Mouse (Mus musculus) thymus, adult 18-20 months (tissue): ENCODE data around the gene Dcaf15.
A peak's percentile ranks its signal among the peaks of the same experiment; 100 is the strongest.

Source experiments
- DNase-seq, 2 experiments: peaks; one replicate each; pipeline ENCODE4 v3.0.0; 2022; ENCODE audit warnings: mixed read lengths in 2 of 2

The Dcaf15 gene

DNA sequence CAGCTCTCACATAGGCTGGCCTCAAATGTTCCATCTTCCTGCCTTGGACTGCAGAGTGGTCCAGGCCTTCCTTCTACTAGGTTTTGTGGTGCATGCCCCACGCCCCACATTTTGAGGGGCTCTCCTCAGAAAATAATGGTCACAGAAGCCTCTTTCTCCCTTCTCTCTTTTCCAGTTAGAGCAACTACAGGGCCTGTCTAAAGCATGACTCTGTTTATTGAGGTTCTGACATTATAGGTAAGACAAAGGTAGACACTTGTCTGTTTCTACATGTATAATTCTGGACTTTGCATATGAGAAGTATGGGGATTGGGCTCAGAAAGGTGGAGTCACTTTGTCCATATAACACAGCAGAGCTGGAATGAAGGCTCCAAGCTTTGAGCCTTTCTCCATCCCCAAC, 39.5 kb downstream of the Dcaf15 start, which contains the start of gene Gm10643:
Gm10643 (minus strand) TSS at position 101 of the 400 bp plus-strand sequence.
- DNase-seq = no peak

DNA sequence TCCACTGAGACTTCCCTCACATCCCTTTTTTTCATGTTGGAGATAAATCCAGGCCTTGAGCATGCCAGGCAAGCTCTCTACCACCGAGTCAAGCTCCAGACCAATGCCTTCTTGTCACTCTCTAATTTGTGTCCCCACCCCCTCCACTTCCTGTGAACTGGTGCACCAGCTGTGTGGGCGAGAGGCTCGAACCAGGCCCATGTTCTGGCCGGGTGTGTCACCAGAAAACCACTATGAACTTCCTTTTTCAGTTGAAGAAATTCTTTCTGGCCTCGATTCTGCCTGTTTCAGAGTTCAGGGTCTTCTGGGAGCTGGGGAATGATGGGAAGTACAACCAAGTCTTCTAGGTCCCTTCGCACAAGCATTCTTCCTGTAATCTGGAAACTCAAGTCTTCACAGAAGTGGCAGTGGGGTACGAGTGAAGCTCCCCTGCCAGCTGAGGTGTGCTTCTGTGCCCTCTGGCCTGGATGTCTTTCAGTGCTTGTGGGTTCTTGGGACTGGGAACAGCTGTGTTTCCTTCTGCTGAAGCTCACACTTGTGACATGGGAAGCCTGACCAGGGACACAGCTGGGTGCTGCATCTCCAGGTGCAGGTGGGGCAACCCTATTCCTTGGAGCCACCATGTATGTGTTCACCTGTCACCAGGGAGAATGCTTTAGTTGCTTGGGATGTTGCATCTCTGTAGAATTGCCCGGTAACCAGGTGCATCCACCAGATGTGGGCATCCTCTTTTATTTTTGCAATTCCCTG, 40.5 kb downstream of the Dcaf15 start:
- DNase-seq = peak; percentile 69 to 82

DNA sequence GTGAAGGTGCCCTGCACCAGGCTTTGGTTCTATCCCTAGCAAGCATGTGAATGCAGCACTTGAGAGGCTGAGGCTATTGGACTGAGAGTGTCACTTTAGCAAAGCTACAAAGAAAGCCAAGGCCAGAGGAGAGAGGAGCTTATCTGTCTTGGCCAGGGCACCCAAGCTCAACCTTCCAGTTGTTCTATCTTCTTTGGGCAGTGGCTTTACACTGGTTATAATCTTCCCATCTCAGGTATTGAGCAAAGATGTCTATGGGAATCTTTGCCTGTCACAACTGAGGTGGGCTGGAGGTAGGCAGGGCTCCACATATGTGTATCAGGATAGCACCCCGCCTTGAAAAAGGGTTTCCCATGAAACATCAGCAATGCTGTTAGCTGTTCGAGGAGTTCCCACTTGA, 44.3 kb downstream of the Dcaf15 start:
- DNase-seq = no peak

DNA sequence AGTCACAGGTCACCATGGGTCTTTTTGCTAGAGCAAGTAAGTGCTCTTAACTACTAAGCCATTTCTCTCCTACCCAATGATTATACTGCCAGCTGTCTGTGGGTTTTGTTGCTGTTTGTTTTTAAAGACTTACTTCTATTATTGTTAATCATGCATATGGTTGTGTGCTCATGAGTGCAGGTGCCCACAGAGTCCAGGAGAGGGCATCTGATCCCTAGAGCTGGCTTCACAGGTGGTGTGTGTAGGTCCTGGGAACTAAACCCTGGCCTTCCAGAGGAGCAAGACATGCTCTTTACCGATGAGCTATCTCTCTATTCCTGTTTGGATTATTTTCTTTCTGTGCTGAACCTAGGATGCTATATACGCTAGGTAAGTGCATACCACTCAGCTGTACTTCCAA, 45.3 kb downstream of the Dcaf15 start:
- DNase-seq = no peak

DNA sequence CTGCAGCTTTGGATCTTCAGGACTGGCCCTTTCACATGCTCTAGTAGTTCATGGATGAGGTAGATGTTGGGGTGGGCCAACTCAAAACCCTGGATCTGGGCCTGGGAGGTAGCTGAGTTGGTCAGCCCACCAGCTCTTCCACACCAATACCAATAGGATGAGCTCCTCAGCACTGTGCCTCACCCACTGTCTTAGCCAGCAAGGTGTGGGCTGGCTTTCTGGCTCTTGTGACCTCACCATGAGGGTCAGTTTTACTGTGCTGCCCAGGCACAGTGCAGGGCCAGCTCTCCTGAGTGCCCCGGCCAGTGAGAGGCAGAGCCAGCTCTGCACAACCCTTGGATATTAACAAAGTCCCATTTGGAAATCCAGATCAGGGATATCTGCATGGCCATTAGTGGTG, 46.7 kb downstream of the Dcaf15 start:
- no peak for DNase-seq

DNA sequence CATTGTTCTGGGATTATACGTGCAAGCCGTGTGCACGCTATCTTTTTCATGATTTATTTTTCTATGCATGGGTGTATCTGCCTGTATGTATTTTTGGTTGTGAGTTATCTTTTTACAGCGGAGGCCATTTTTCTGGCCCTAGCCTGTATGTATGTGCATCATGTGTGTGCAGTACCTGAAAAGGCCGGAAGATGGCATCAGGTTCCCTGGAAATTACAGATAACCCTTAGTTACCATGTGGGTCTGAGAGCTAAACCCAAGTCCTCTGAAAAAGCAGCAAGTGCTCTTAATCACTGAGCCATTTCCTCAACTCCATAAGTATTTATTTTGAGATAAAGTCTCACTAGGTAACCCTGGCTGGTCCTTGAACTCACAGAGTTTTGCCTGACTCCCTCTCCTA, 51.3 kb downstream of the Dcaf15 start:
- no peak for DNase-seq

DNA sequence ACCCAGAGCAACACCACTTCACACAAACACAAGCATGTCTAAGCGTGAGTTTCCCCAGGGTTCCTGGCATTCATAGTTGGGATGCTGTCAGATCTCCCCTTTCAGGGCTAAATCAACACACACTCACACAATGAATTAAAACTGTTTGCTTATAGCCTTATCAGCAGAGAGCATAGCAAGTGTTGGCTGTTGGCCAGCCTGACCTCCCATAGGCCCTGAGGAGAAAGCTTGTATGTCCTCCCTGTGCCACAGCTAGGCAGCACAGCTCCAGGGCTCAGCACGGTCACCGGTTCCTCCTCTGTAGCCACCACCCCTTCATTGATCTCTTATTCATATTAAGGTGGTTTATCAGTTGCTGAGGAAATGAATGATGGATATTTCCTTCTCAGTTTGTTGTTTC, 51.8 kb downstream of the Dcaf15 start:
- DNase-seq = no peak

DNA sequence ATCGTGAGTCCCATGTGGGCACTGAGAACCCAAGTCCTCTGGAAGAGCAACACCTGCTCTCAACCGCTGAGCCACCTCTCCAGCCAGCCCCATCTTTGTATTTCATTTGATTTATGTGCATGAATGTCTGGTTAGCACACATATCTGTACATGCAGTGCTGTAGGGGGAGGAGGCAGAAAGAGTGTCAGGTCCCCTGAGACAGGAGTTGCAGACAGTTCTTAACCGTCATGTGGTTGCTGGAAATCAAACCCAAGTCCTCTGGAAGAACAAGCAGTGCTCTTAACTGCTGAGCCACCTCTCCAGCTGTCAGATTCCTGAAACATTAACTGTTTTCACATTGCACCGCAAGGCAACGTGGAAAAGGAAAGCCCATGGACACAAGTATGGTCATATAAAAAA, 56.4 kb downstream of the Dcaf15 start:
- DNase-seq = no peak
